Mouse (Mus musculus) hindbrain, embryonic 11.5 days (tissue): Measurements from ENCODE around the gene Atp8a1. TPM values are rescaled to one million over a fixed set of nuclear protein-coding genes. Genes with fewer than 3 reads are reported as not detected.
"Not testable (repeated sequence)": the region's sequence is repeated elsewhere in the genome, so short reads cannot be mapped to it uniquely, and the experiment has no call there.

Source experiments
- ATAC-seq: fragments of 200-750 bp; cut with Nextera tagmentation; 2 replicates; pipeline ENCODE4 v1.8.0; 2017; ENCODE audit warnings: mild to moderate bottlenecking, moderate TSS enrichment, moderate library complexity; ENCODE audit not compliant: low FRiP score
- DNase-seq: peaks from one replicate; pipeline ENCODE4 v3.0.0-alpha.2; 2015; ENCODE audit warnings: low spot score
- H3K27ac ChIP-seq: fragments of 300-500 bp; sonication (generic); 2 replicates; pipeline ENCODE4 v1.5.1; 2014; ENCODE audit warnings: mild to moderate bottlenecking, low read depth, low read length
- H3K27me3 ChIP-seq: fragments of 300-500 bp; sonication (generic); 2 replicates; pipeline ENCODE4 v1.6.1; 2014; ENCODE audit warnings: mild to moderate bottlenecking, low read length, moderate library complexity, mixed read lengths; ENCODE audit not compliant: control insufficient read depth, insufficient read depth
- H3K36me3 ChIP-seq: fragments of 300-500 bp; sonication (generic); 2 replicates; pipeline ENCODE4 v1.6.1; 2014; ENCODE audit warnings: mild to moderate bottlenecking, low read length, moderate library complexity, mixed read lengths; ENCODE audit not compliant: control insufficient read depth, insufficient read depth
- H3K4me1 ChIP-seq: fragments of 300-500 bp; sonication (generic); replicated peaks from 2 replicates; pipeline ENCODE4 v1.6.1; 2014; ENCODE audit warnings: low read length, mixed read lengths; ENCODE audit not compliant: control insufficient read depth, insufficient read depth
- H3K4me2 ChIP-seq: fragments of 300-500 bp; sonication (generic); replicated peaks from 2 replicates; pipeline ENCODE4 v1.6.1; 2014; ENCODE audit warnings: mild to moderate bottlenecking, low read depth, low read length
- H3K4me3 ChIP-seq: fragments of 300-500 bp; sonication (generic); 2 replicates; pipeline ENCODE4 v1.5.1; 2014; ENCODE audit warnings: low read depth, low read length
- H3K9ac ChIP-seq: fragments of 300-500 bp; sonication (generic); 2 replicates; pipeline ENCODE4 v1.6.1; 2014; ENCODE audit warnings: low read depth, low read length
- H3K9me3 ChIP-seq: fragments of 300-500 bp; sonication (generic); 2 replicates; pipeline ENCODE4 v1.6.1; 2016; ENCODE audit warnings: low read length; ENCODE audit not compliant: control insufficient read depth
- WGBS: fragments of 180-500 bp; shearing (Covaris S2); extraction: QIAGEN DNeasy Blood & Tissue Kit; methylation state at CpG from one replicate; pipeline ENCODE4 v1.1.7; 2014; 5-methylcytosine and 5-hydroxymethylcytosine counted together
- polyA plus RNA-seq: library from polyadenylated mRNA; unstranded; fragments of >200 nt; fragmentation: Nextera tagmentation; extraction: Ambion mirVana; gene quantifications from 2 replicates; pipeline ENCODE4 v1.2.1, GENCODE M21; 2014

The Atp8a1 gene
- polyA plus RNA-seq, 1 experiment from 2014 or later, result 24.8 TPM

DNA sequence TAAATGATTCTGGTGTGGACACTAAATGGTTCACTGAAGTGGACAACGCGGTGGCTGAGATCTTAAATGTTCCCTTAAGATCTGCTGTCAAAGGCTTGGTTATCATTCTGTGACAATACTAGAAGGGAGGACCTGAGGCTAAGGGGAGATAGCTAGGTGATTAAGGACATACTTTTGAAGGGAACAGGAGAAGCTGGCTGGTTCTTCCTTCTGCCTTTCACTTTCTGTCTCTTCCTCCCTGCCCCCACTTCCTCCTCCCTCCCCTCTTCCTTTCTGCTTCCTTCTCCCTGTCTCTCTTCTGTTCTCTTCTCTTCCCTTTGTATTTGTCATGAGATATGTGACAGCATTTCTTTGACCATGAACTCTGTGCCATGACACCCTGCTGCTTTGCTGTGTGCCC lies 26.0 kb downstream of the Atp8a1 start:
- ATAC-seq (no peak), DNase-seq (no peak)
- Histone ChIP-seq H3K27ac (no peak overlapping the region), H3K36me3 (no peaks in the 10 kb centered on the region), H3K4me2 (no peak overlapping the region), H3K4me1 (no peaks in the 10 kb centered on the region), H3K27me3 (no peaks in the 10 kb centered on the region), H3K4me3 (no peak overlapping the region), H3K9ac (no peak overlapping the region), H3K9me3 (no peaks in the 10 kb centered on the region)
- 87% methylated on average over 2 of the region's 2 CpGs for WGBS

DNA sequence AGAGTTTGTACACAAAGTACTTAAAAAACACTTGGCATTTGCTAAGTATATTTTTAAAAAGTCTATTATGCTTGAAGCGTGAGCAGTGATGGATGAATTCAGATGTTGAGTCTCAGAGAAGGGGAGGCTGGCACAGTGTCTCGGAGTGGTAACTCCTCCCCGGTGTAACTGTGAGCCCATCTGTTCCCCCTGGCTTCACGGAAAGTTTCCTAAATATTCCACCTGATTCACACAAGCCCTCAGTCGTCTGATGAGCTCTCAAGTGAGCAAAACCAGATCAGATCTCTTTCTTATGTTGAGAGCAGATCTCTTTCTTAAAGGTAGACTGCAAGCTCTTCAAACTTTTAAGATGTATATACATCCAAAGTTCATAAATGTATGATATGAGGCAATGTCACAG lies 27.8 kb downstream of the Atp8a1 start:
- Histone ChIP-seq H3K9ac (no peak overlapping the region), H3K27ac (no peak overlapping the region), H3K36me3 (no peaks in the 10 kb centered on the region), H3K4me3 (no peak overlapping the region), H3K4me1 (no peaks in the 10 kb centered on the region), H3K4me2 (no peak overlapping the region), H3K27me3 (no peaks in the 10 kb centered on the region), H3K9me3 (no peaks in the 10 kb centered on the region)
- ATAC-seq (no peak), DNase-seq (no peak)
- WGBS, result 81% methylated on average over 5 of the region's 5 CpGs

DNA sequence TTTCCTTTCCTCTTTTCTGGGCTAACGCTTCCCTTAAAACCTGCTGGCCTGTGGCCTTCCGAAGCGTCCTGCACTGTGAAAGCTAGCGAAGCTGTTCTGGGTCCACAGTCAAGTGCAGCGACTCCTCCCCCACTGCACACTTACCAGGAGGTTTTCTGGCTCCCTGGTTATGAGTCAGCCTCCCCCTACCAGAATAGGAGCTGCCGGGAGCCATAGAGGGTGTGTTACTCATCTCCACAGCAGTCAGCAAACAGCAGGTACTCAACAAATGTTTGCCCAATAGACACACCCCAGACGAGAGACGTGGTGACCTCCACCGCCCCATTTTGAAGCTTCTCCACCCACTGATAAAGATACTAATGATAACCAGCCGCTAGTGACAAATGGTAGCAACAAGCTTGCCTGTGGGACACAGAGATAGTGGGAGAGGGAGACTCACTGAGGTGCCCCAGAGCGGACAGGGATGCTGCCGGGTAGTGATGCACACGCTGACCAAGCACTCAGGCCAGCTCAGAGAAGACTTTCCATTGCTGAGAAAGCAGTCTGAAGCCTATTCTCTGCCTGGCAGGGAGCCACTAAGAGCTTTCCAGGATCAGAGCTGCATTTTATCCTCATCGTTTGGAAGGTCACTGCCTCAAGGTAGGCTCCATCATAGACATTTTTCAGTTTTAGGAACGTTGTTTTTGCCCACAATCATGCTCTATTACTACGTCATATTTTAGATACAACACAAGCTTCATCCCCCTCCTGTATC lies 31.5 kb downstream of the Atp8a1 start:
- H3K27ac ChIP-seq, result no peak overlapping the region
- WGBS, result 63% methylated on average over 16 of the region's 16 CpGs

DNA sequence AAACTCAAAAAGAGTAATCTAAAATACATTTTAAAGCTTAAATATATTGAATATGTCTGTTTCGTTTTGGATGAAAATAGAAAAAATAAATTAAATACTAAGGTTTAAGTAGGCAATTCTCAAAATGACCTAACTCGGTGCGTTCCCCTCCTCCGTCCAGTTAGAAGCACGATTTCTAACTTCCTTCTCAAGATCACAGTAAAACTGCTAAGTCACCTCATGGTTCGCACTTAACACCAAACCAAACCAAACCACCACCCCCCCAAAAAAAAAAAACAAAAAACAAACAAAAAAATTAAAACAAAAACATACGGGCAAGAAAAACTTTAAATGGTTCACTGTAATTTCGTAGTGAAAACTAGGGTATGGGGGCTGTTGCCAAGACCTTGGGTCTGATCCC lies 32.2 kb downstream of the Atp8a1 start:
- not testable (repeated sequence) for H3K4me1 ChIP-seq
- 77% methylated on average over 5 of the region's 8 CpGs for WGBS

More for the DNA sequence above, 31.5 kb downstream of the Atp8a1 start:
- no peaks in the 10 kb centered on the region for H3K4me1 ChIP-seq
- H3K4me2 ChIP-seq, result no peak overlapping the region
- no peak for DNase-seq
- no peaks in the 10 kb centered on the region for H3K9me3 ChIP-seq
- H3K9ac ChIP-seq, result no peak overlapping the region
- H3K27me3 ChIP-seq, result no peaks in the 10 kb centered on the region
- H3K36me3 ChIP-seq, result no peaks in the 10 kb centered on the region
- no peak overlapping the region for H3K4me3 ChIP-seq
- peak; percentile 56; the same call in 1 of the 2 replicates for ATAC-seq

DNA sequence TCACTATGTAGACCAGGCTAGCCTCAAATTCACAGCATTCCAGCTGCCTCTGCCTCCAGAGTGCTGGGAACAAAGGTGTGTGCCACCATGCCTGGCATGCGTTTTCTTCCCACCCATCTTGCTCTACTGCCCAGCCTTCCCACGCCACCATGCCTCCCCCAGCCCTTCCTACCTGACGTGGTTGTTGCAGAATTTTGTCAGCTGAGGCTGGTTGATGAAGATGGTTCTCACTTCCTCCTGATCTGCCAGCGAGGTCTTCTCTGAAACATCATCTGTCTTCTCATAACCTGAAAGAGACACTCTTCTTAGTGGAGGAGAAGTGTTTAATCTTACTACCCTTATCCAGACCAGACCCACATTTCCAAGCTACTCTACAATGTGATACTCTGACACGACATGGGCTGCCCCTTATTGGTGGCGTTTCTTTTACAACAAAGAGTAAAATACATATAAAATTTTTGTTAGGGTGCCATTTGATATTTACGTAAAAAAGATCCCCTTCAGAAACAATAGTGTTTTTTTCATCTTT lies 32.7 kb downstream of the Atp8a1 start:
- no peaks in the 10 kb centered on the region for H3K27me3 ChIP-seq
- ATAC-seq, result no peak
- H3K4me3 ChIP-seq, result no peak overlapping the region
- H3K4me2 ChIP-seq, result no peak overlapping the region
- H3K36me3 ChIP-seq, result no peaks in the 10 kb centered on the region
- 88% methylated on average over 7 of the region's 7 CpGs for WGBS
- no peak for DNase-seq
- H3K9me3 ChIP-seq, result no peaks in the 10 kb centered on the region
- no peaks in the 10 kb centered on the region for H3K4me1 ChIP-seq
- no peak overlapping the region for H3K9ac ChIP-seq
- no peak overlapping the region for H3K27ac ChIP-seq

More for the DNA sequence above, 32.2 kb downstream of the Atp8a1 start:
- not testable (repeated sequence) for H3K4me2 ChIP-seq, ATAC-seq, H3K9ac ChIP-seq, DNase-seq, H3K36me3 ChIP-seq, H3K27me3 ChIP-seq, H3K27ac ChIP-seq, H3K9me3 ChIP-seq, H3K4me3 ChIP-seq

DNA sequence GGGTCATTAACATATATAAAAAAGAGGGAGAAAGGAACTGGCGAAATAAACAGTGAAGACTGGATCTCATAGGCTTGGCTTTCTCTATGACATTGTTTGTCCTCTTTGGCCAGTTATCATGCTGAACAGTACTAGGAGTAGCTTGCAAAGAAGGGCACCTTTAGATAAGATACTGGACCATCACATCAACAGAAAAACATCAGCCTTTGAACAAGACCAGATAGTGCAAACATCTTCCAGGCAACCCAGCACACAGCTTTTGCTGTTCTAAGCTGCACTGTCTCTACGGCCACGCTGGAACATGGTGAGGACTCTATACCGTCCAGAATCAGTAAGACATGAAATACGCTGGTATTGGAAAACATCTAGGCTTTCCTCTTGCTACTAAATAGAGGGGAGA lies 33.9 kb downstream of the Atp8a1 start:
- no peak for DNase-seq
- ATAC-seq, result no peak
- WGBS, result 95% methylated on average over 5 of the region's 5 CpGs

DNA sequence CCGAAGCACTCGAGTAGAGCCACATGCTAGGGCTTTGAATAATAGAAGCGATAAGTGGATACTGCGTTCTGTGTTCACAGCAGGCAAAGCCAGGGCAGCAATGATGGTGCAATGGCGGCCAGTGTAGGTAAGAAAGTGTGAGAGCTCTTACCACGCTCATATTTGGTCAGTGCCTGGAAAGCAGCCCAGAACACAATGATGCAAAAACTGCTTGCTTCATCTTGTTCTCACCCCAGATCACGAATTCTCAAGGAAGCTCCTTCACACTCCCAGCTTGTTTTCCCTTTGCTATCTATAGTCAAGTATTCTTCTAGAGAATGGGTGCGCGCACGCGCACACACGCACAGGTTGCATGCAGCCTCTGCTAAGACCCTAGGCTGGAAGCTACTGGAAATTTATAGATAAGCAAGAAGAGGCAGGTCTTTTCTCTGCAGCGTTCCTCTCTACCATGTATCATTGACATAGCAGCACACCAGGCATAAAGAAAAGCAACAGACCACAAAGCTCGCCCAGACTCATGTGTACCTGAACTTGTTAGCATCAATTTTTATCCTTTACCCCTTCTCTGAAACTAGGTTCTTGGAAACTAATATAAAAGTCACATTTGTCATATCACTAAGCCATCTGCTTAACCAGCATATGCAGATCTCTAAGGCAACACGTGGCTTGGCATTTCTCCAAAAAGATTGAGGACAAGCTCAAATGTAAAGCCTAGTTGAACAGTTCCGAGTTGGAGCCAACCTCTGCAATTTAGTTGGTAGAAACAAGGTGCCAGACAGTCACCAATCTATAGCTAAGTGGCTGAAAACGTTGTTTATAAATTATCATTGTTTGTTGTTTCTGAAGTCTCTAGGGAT lies 44.8 kb downstream of the Atp8a1 start:
- H3K27me3 ChIP-seq, result no peaks in the 10 kb centered on the region
- ATAC-seq (no peak), DNase-seq (no peak)
- no peak overlapping the region for H3K9ac ChIP-seq
- H3K36me3 ChIP-seq, result no peaks in the 10 kb centered on the region
- no peak overlapping the region for H3K4me3 ChIP-seq
- H3K4me1 ChIP-seq, result no peaks in the 10 kb centered on the region
- no peak overlapping the region for H3K4me2 ChIP-seq
- H3K27ac ChIP-seq, result no peak overlapping the region
- 94% methylated on average over 17 of the region's 17 CpGs for WGBS
- no peaks in the 10 kb centered on the region for H3K9me3 ChIP-seq

More for the DNA sequence above, 33.9 kb downstream of the Atp8a1 start:
- Histone ChIP-seq H3K27me3 (no peaks in the 10 kb centered on the region), H3K9ac (no peak overlapping the region), H3K36me3 (no peaks in the 10 kb centered on the region), H3K4me3 (no peak overlapping the region), H3K4me1 (no peaks in the 10 kb centered on the region), H3K27ac (no peak overlapping the region), H3K9me3 (no peaks in the 10 kb centered on the region), H3K4me2 (no peak overlapping the region)

DNA sequence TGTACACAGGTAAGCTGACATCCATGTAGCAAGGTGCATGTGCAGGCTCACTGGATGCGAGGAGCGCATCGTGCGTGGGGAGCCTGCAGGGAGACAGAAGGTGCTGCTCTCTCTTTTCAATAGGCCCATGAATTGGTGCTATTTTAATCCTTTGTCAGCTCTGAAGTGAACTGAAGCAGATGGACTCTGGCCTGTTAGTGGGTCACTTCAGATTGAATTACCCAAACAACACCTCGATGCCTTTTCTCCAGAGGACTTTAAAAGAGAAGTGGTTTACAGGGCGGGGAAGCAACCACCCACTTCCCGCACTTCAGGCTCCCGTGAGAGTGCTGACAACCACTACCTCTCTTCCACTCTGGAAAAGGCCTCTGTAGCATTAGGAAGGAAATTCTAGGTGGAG lies 46.4 kb downstream of the Atp8a1 start:
- no peaks in the 10 kb centered on the region for H3K36me3 ChIP-seq
- H3K4me3 ChIP-seq, result no peak overlapping the region
- H3K27ac ChIP-seq, result no peak overlapping the region
- H3K9ac ChIP-seq, result no peak overlapping the region
- 76% methylated on average over 8 of the region's 8 CpGs for WGBS
- ATAC-seq, result no peak
- no peaks in the 10 kb centered on the region for H3K9me3 ChIP-seq
- H3K4me2 ChIP-seq, result no peak overlapping the region
- no peak for DNase-seq
- H3K27me3 ChIP-seq, result no peaks in the 10 kb centered on the region
- no peaks in the 10 kb centered on the region for H3K4me1 ChIP-seq
